Mouse (Mus musculus): ENCODE results near the gene Zdhhc22.

DNA sequence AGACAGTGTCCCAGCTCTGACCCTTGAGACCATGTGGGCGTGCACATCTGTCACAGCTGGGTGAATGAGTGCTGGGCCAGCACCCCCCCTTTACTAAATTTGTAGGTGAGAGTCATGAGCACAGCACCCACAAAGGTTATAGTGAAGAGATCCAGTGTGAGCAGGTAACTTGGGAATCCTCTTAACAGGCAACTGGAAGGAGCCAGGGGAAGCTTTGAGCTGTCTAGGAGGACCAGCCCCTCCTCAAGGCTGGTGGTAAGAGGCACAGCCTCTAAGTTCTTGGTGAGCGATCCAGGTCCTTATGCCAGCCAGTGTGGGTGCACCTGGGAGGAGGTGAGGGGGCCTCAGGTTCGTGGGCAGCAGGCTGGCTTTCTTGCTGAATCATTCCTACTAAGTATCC is 13.4 kb upstream of the Zdhhc22 start:
- TF ChIP-seq POLR2A (IDR thresholded peaks at IDR 0.05; ENCODE audit: borderline replicate concordance, control insufficient read depth, low read depth, low read length) (no peak), CTCF (IDR thresholded peaks at IDR 0.05; ENCODE audit: control insufficient read depth, insufficient read depth, low read length) (no peak)

Measured in bone marrow, adult 2 months (tissue).